Mouse (Mus musculus) mature B cell (primary cell): ENCODE results near the gene Tbx19.

Experiments used
- in situ Hi-C: fragments of 300-500 bp; cut with MboI; formaldehyde crosslinking; loops from 2 replicates; pipeline ENCODE4 v1.14.3; 2019

Gene Tbx19

GRCm38 (mm10) chr1:165184178-165184577 lies 23.6 kb upstream of the Tbx19 start:
- in situ Hi-C loops, result no loop called here

GRCm38 (mm10) chr1:165183400-165183799 lies 22.8 kb upstream of the Tbx19 start:
- in situ Hi-C loops, result no loop called here

GRCm38 (mm10) chr1:165179321-165179720 lies 18.7 kb upstream of the Tbx19 start:
- in situ Hi-C loops, result no loop called here

GRCm38 (mm10) chr1:165178075-165178474 lies 17.5 kb upstream of the Tbx19 start:
- in situ Hi-C loops, result no loop called here

- in situ Hi-C loops, result no loop called here
Measured at GRCm38 (mm10) chr1:165174059-165174616, 13.6 kb upstream of the Tbx19 start.

- in situ Hi-C loops, result no loop called here
Measured at GRCm38 (mm10) chr1:165171277-165171676, 10.7 kb upstream of the Tbx19 start.

- in situ Hi-C loops, result no loop called here
Measured at GRCm38 (mm10) chr1:165170157-165170556, 9.6 kb upstream of the Tbx19 start.

- in situ Hi-C loops, result no loop called here
Measured at GRCm38 (mm10) chr1:165169462-165169861, 8.9 kb upstream of the Tbx19 start.

- in situ Hi-C loops, result no loop called here
Measured at GRCm38 (mm10) chr1:165164920-165165319, 4.3 kb upstream of the Tbx19 start.

GRCm38 (mm10) chr1:165158841-165159240 lies 1.7 kb downstream of the Tbx19 start:
- in situ Hi-C loops, result no loop called here

- in situ Hi-C loops, result no loop called here
Measured at GRCm38 (mm10) chr1:165154162-165154561, 6.4 kb downstream of the Tbx19 start.

GRCm38 (mm10) chr1:165151216-165151615 lies 9.4 kb downstream of the Tbx19 start:
- in situ Hi-C loops, result no loop called here

GRCm38 (mm10) chr1:165142343-165142916 lies 18.1 kb downstream of the Tbx19 start:
- in situ Hi-C loops, result no loop called here

GRCm38 (mm10) chr1:165140227-165140626 lies 20.3 kb downstream of the Tbx19 start:
- in situ Hi-C loops, result no loop called here

GRCm38 (mm10) chr1:165133858-165134257 lies 26.7 kb downstream of the Tbx19 start:
- in situ Hi-C loops, result no loop called here

GRCm38 (mm10) chr1:165133279-165133678 lies 27.3 kb downstream of the Tbx19 start:
- in situ Hi-C loops, result no loop called here

- in situ Hi-C loops, result no loop called here
Measured at GRCm38 (mm10) chr1:165132187-165132877, 28.2 kb downstream of the Tbx19 start.

- in situ Hi-C loops, result no loop called here
Measured at GRCm38 (mm10) chr1:165129573-165129972, 31.0 kb downstream of the Tbx19 start.

GRCm38 (mm10) chr1:165121096-165121495 lies 39.5 kb downstream of the Tbx19 start:
- in situ Hi-C loops, result no loop called here

- in situ Hi-C loops, result no loop called here
Measured at GRCm38 (mm10) chr1:165120349-165120898, 40.1 kb downstream of the Tbx19 start.

GRCm38 (mm10) chr1:165119760-165120159 lies 40.8 kb downstream of the Tbx19 start:
- in situ Hi-C loops, result no loop called here

- in situ Hi-C loops, result no loop called here
Measured at GRCm38 (mm10) chr1:165119011-165119726, 41.4 kb downstream of the Tbx19 start.
